Mouse (Mus musculus) myocyte (in vitro differentiated cells): ENCODE measurements around the gene Flvcr1.
A peak's percentile ranks its signal among the peaks of the same experiment; 100 is the strongest.

ENCODE experiments used
- MAX ChIP-seq: IDR thresholded peaks from one replicate; pipeline ENCODE4 v1.6.1; 2011; ENCODE audit warnings: low read depth, mild to moderate bottlenecking, control low read depth
- MYOD1 ChIP-seq, 3 experiments: IDR thresholded peaks; one replicate each; pipeline ENCODE4 v1.6.1; 2011; ENCODE audit warnings: control low read depth in 2 of 3, low read depth in 2 of 3, mild to moderate bottlenecking in 2 of 3, moderate library complexity in 1 of 3; ENCODE audit not compliant: insufficient read length in 2 of 3, control insufficient read depth in 1 of 3
- MYOG ChIP-seq, 3 experiments: IDR thresholded peaks; one replicate each; pipeline ENCODE4 v1.6.1; 2011; ENCODE audit warnings: control low read depth in 2 of 3, low read depth in 2 of 3, mild to moderate bottlenecking in 2 of 3; ENCODE audit not compliant: insufficient read length in 2 of 3, control insufficient read depth in 1 of 3, insufficient read depth in 1 of 3
- POLR2A ChIP-seq: IDR thresholded peaks from one replicate; pipeline ENCODE4 v1.6.1; 2011; ENCODE audit warnings: low read depth, mild to moderate bottlenecking, control low read depth, moderate library complexity; ENCODE audit not compliant: insufficient read length
- TCF12 ChIP-seq: IDR thresholded peaks from one replicate; pipeline ENCODE4 v1.6.1; 2011; ENCODE audit warnings: mild to moderate bottlenecking, control low read depth; ENCODE audit not compliant: poor library complexity, insufficient read depth, severe bottlenecking
- USF1 ChIP-seq: IDR thresholded peaks from one replicate; pipeline ENCODE4 v1.6.1; 2011; ENCODE audit warnings: low read depth, mild to moderate bottlenecking, control low read depth, moderate library complexity

DNA sequence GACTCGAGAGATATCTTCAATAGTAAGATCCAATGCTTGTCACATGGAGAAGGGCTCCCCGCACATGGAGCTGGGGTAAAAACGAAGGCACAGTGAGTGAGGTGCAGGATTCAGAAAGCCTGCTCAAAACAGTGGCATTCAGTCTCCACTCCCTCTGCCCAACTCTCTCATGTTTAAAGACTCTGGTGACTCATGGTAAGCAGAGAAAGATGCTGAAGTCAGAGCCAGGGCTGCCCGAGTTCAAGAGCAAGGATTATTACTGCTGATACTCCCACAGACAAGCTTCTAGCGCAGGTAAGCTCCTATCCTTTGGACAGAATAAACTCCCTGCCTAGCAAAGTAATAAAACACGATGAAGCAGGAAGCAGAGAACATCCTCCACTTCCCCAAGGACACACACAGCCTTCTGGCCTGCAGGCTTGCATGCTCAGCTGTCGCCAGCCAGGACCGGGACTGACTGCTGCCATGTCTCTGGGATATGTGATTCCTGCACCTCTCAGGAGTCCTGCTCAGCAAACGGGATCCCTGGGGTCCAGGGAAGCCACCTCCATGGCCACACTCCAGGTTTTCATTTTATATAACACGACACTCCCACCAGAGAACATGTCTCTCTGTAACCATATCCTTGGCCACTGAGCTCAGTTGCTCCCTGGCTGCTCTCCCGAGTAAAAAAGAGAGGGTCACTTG is 48.9 kb downstream of the Flvcr1 start:
- TF ChIP-seq TCF12 (no peak), USF1 (no peak), POLR2A (no peak), MYOG (IDR thresholded peaks at IDR 0.05; ENCODE audit: control insufficient read depth in 1 of 3, insufficient read depth in 1 of 3, insufficient read length in 2 of 3, low read depth in 2 of 3) (peak in 2 of 3 experiments; percentile 59 to 89), MAX (no peak), MYOD1 (IDR thresholded peaks at IDR 0.05; ENCODE audit: control insufficient read depth in 1 of 3, insufficient read length in 2 of 3, low read depth in 2 of 3) (peak in 2 of 3 experiments; percentile 75 to 82)
